Mouse (Mus musculus): ENCODE measurements at regions not wholly inside any gene's neighbourhood (a gene's known extent, or its start where the extent isn't known, plus 50 kb on each side); places are given as distances from the start of the nearest gene placed in this dataset.
"Not testable (repeated sequence)": the region's sequence is repeated elsewhere in the genome, so short reads cannot be mapped to it uniquely, and the experiment has no call there.

DNA sequence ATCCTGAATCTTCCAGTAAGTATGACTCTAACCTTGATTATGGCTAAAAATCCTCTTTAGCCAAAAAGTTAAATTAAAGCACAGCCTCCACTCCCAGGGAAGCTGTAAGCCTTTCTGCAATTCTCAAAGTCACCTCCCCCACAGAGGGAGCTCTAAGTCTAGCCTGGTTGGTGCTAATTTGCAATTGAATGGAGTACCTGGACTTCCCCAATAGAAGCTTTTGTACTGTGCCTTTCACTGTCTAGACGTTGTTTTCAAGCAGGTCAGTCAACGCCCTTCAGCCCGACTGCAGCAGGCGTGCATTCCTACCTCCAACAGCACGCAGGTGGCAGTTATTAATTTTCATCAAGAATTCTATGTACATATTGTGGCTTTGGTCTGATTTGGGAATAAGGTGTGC, 87.2 kb downstream of the Catsperg2 start:
- not testable (repeated sequence) for DNase-seq

DNA sequence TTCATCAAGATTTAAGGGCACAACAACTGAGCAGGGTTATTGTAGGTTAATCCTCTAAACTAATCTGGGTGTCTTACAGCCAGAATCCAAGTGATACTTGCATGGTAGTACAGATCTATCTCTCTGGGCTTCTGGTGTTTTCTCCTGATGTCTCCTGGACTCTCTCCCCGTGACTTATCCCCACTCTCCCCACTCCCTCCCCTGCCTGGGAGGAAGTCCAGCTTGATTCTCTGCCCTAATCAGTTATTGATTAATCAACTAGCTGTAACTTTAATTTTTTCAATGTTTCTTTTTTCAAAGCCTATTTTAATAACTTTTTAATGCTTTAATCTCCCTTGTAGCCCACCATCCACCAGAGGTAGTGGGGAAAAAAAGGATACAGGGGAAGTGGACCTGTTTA, 83.9 kb upstream of the Sipa1l3 start:
- DNase-seq: no peak

- DNase-seq: no peak
Measured at GRCm38 (mm10) chr7:29601337-29601736, 82.9 kb upstream of the Sipa1l3 start.

GRCm38 (mm10) chr7:29597291-29597690, 78.8 kb upstream of the Sipa1l3 start:
- DNase-seq: peak; percentile 28 to 45

GRCm38 (mm10) chr7:29578128-29578527, 59.7 kb upstream of the Sipa1l3 start:
- DNase-seq: no peak

DNA sequence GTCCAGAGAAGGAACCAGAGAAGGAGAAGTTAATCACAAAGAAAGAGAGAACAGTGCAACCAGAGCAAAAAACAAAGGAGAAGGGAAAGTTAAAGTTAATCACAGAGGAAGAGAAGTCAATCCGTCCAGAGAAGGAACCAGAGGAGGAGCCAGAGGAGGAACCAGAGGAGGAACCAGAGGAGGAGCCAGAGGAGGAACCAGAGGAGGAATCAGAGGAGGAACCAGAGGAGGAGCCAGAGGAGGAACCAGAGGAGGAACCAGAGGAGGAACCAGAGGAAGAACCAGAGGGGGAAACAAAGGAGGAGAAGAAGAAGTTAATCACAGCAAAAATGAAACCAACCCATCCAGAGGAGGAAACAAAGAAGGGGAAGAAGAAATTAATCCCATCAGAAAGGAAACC, 57.2 kb upstream of the Sipa1l3 start:
- no peak for DNase-seq

Measured in thymus, postnatal 36 days (tissue).